Mouse (Mus musculus): ENCODE measurements at regions not wholly inside any gene's neighbourhood (a gene's known extent, or its start where the extent isn't known, plus 50 kb on each side); places are given as distances from the start of the nearest gene placed in this dataset.

DNA sequence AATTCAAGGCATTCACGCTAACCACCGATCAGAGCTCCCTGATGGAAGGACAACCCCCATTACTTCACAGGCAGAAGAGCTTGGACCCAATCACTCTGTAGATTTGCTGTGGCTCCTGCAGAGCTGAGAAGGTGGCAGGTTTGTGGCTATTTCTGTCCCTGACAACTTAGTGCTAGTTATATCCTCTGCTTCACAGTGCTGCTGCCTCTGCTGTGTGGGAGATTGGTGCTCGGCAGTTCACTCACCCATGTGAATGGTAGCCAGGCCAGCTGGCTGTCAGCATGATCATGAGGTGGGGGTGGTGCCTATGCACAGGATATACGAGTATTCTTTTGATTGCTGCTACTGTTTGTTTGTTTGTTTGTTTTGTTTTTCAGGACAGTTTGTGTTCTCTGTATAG lies 113.9 kb downstream of the Gm10131 start:
- no peak for DNase-seq (ENCODE audit: low spot score)

GRCm38 (mm10) chr8:33992946-33993345 lies 118.6 kb downstream of the Gm10131 start:
- DNase-seq (ENCODE audit: low spot score): peak; percentile 61

DNA sequence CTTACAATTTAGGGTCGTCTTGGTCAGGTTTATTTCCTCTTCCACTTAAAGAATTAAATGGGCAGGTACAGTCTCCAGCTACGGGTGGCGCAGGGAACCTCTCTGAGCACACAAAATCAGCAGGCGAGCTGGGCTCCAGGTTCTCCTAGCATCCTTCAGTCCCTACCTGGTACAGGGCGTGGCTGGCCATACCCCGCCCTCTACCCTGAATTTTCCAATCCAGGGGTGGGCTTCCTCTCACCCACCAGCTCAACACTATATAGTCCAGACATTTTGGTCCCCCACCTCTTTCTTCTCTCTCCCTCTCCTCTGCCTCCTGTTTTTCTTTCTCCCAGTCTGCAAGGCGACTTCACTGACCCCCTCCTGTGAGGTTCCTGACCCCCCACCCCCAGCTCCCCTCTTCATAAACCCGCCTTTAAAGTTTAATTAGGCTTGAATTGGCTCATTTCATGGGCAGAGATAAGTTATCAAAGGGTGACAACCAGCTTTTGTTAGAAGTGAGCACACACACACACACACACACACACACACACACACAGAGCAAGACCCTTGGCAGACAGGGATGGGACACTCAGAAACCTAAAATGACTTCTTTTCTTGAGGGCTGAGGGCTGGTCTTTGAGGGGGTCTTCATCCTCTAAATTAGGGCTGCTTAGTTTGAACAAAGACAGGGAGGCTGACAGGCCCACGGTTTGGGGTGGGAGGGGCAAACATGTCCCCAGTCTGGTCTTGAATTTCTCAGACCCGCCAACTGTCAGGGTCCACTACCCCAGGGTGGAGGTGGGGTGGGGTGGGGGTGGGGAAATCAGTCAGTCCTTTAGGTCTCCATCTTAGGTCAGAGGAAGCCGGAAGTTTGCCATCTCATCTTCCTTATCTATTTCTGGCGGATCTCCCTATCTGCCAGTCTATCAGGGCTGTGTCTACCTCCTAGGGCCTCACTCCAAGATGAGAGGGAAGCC lies 119.3 kb downstream of the Gm10131 start:
- DNase-seq (ENCODE audit: low spot score): no peak

DNA sequence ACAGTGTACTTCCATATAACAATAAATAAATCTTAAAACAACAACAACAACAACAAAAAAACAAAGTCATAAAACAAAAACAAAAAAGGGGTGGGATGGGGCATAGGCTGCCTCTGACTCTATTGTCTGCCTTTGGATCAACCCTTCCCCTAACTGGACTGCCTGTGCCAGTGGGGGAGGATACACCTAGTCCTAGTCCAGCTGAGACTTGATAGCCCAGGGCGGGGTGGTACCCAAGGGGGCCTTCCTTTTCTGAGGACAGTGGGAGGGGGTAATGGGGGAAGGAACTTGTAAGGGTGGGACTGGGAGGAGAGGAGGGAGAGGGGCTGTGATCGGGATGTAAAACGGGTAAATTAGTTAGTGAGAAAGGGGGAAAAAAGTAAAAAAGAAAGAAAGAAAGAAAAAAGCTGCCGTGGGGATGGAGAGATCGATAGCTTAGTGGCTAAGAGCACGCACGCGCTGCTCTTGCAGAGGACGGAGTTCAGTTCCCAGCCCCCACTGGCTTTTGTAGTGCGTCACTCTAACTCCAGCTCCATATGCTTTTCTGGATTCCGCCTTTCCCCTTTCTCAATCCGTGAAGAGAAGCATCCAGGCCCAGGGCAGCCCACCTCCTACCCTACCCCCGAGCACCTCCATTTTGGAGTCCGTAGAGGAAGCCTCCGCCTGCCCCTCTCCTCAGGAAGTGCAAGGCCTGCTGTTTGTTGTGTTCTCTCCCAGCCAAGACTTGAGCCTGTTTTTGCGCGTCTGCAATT lies 120.2 kb downstream of the Gm10131 start:
- DNase-seq (ENCODE audit: low spot score): no peak

DNA sequence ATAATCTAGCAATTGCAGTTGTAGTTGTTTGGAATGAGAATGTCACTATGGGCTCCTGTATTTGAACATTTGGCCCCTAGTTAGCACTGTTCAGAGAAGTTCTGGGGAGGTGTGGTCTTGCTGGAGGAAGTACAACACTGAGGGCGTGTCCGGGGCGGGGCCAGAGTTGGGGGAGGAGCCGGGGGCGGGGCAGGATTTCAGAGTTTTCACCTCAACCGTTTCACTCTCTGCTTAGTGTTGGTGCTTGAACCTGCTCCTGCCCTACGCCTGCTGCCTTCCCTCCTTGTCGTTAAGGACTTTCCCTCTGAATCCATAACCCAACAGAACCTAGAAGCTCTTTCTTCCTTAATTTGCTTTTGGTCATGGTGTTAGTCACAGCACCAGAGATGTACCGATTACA lies 121.5 kb downstream of the Gm10131 start:
- no peak for DNase-seq (ENCODE audit: low spot score)

DNA sequence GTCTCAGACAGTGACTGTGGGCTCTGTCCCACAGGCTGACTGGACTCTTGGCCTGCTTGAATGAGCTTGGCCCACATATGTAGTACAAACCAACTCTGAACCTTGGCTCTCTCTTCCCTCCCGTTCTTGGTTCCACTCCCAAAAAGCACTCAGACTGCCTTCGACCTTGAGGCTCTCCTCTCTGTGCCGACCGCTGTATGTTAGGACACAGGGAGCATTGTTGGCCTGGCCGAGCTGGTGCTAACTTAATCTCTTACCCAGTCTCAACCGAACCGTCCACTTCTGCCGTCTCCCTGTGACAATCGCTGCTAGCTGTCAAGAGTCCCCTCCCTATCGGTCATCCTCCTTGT lies 123.8 kb downstream of the Gm10131 start:
- DNase-seq (ENCODE audit: low spot score): peak; percentile 30

GRCm38 (mm10) chr8:33987091-33987754 lies 124.3 kb downstream of the Gm10131 start:
- DNase-seq (ENCODE audit: low spot score): no peak

DNA sequence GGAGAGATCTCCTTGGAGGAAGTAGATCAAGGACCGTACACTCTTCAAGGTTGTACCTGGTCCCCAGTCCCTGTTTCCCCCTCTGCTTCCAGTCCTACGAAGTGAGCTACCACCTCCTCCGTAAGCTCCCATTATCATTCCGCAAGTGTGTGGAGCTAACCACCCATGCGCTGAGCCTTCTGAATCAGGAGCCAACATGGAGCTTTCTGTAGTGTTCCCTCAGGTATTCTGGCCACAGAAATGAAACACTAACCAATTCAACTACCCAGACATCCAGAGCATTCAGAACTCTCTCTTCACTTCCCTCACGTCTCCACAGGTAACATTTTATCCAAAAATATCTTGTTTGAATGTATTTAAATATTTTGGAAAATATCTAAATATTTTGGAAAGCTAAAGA lies 124.9 kb downstream of the Gm10131 start:
- no peak for DNase-seq (ENCODE audit: low spot score)

DNA sequence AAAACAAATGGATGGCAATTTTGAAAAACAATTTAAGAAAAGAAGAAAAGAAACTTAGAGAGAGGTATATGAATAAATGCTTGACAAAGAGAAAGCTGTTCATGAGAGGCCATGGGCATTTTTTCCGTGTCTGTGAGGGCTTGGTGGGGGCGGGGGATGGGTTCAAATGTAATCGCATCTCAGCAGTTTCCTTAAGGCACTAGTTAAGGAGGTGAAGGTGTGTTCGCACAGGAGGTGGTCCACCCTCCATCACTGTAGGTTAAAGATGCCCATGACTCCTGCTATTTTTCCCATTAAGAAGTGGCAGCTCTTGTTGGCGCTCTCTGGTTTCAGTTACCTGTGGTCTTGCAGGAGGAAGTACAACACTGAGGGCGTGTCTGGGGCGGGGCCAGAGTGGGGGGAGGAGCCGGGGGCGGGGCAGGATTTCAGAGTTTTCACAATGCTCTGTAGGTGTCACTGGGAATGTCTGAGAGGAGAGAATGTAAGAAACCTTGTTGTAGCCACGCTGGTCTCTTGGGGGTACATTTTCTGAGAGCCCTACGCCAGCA lies 126.0 kb downstream of the Gm10131 start:
- DNase-seq (ENCODE audit: low spot score): no peak

- DNase-seq (ENCODE audit: low spot score): no peak
Observed at GRCm38 (mm10) chr8:33981629-33982028, 129.9 kb downstream of the Gm10131 start.

- DNase-seq (ENCODE audit: low spot score): no peak
Observed at GRCm38 (mm10) chr8:33980999-33981398, 130.5 kb downstream of the Gm10131 start.
